Mouse (Mus musculus) heart, postnatal 25 days (tissue): ENCODE measurements around the gene Avil. TPM values are rescaled to one million over a fixed set of nuclear protein-coding genes. Genes with fewer than 3 reads are reported as not detected.
A peak's percentile ranks its signal among the peaks of the same experiment; 100 is the strongest.

Source experiments
- DNase-seq: peaks from one replicate; pipeline ENCODE4 v3.0.0; 2022; ENCODE audit warnings: low spot score
- intact Hi-C: fragments of 180-260 bp; cut with DNase I; formaldehyde crosslinking; loops from one replicate; pipeline ENCODE4 v1.15.1; 2025
- total RNA-seq, 2 experiments: library from RNA; stranded (reverse); gene quantifications; 2 replicates each; pipeline ENCODE4 v1.2.3; 2021

Avil gene
- under 1 TPM; 0.14 to 0.39 TPM for total RNA-seq

DNA sequence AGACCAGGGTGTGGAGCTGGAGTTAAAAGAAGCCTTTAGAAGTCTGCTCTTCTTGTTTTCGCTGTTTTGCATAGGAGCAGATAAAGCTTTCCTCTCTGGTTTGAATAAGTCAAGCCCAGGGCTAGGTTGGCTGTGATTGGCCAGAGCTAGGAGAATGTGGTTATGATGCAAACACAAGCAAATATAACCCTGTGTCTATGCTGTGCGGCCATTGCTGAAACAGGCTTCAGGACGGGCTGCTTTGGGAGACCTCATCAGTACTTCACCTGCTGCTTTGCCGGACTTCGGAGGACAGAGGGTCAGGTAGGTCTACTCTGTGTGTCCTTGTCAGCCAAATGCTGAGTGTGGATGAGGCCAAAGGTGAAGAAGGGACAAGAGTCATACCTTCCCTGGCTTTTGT lies at the start of gene Avil:
TSS of gene Avil (plus strand) at position 181 of the 400 bp plus-strand sequence.
- no peak for DNase-seq

GRCm38 (mm10) chr10:126952375-126952774 lies 48.1 kb upstream of the Avil start:
- DNase-seq: no peak
- intact Hi-C loops: no loop called here

More for the DNA sequence above, at the start of gene Avil:
- intact Hi-C loops: no loop called here

- intact Hi-C loops: no loop called here
- DNase-seq: no peak
Measured at GRCm38 (mm10) chr10:126953029-126953471, 47.5 kb upstream of the Avil start.

- DNase-seq: no peak
- intact Hi-C loops: loop anchor here (2.0 kb wide), 2 partner anchors 16 to 22 kb away; no protein-coding TSS in a partner anchor
Measured at GRCm38 (mm10) chr10:126956692-126957358, 43.7 kb upstream of the Avil start.

GRCm38 (mm10) chr10:126957359-126958107 lies 43.0 kb upstream of the Avil start:
- intact Hi-C loops: loop anchor here (2.0 kb wide), 2 partner anchors 15 to 23 kb away; no protein-coding TSS in a partner anchor
- no peak for DNase-seq

DNA sequence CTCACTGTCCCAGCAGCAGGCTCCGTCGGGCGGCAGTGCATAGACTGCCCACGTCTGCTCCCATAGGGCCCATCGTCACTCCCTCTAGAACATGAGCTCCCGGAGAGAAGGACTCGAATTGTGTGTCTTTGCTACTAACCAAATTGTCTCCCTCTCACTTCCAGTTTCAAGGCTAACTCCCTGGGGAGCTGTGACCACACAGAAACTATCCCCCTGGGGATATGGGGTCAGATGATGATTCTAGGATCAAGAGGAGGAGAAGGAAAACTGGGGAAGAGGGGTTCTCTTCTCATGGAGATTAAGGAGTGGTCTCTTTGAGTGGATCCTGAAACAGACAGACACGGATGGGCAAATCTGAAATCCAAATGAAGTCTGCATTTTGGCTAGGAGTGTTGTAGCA lies 40.0 kb upstream of the Avil start:
- no peak for DNase-seq
- intact Hi-C loops: no loop called here

DNA sequence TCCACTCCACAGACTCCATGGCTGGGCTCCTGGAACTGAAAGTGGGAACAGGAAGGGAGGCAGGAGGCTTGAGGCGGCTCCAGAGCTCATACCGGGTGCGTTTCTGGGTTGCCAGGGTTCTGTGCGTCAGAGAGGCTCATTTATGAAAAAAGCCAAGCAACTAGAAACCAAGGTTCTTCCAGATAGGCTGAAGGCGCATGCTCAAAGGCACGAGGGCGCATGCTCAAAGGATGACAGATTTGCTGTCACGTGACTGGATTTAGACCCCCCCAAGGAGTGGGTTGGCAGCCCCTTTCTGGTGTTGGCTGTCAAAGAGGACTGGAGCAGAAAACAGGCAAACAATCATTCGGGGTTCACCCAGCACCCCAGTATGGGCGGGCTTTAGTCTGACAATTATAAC lies 38.8 kb upstream of the Avil start:
- intact Hi-C loops: no loop called here

GRCm38 (mm10) chr10:126962271-126962965 lies 38.1 kb upstream of the Avil start:
- peak; percentile 74 for DNase-seq
- intact Hi-C loops: no loop called here

More for the DNA sequence above, 38.8 kb upstream of the Avil start:
- peak; percentile 62 for DNase-seq

DNA sequence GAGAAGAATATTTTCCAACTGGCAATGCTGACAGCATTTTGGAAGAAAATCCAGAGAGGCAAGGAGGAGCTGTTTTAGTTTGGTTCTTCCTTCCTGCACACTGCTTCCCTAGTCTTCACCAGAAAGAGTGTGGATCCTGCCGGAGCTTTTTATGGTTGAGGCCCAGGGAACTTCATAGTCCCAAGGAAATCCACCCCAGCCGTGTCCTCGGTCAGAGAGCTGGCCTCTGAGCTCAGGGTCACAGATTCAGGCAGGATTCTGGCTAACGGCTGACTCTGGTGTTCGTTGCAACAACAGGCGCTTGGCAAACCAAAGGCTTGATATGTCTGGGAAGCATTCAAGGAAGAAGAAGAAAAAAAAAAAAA lies 37.6 kb upstream of the Avil start:
- intact Hi-C loops: no loop called here
- no peak for DNase-seq

DNA sequence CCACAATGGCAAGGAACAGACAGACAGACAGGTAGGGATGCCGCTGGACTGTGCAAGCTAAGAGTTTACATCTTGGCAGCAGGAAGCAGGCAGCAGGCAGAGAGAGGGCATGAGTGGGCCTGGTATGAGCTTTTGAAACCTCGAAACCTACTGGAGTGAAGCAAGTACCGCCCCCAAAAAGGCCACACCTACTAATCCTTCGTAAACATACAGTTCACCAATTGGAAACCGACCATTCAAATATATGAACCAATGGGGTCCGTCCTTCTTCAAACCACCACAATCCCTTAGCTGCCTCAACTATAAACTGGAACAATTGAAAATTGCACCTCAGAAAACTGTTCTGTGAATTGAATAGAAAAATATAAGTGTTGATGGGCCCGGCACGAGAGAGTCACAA lies 36.7 kb upstream of the Avil start:
- DNase-seq: no peak
- intact Hi-C loops: no loop called here

DNA sequence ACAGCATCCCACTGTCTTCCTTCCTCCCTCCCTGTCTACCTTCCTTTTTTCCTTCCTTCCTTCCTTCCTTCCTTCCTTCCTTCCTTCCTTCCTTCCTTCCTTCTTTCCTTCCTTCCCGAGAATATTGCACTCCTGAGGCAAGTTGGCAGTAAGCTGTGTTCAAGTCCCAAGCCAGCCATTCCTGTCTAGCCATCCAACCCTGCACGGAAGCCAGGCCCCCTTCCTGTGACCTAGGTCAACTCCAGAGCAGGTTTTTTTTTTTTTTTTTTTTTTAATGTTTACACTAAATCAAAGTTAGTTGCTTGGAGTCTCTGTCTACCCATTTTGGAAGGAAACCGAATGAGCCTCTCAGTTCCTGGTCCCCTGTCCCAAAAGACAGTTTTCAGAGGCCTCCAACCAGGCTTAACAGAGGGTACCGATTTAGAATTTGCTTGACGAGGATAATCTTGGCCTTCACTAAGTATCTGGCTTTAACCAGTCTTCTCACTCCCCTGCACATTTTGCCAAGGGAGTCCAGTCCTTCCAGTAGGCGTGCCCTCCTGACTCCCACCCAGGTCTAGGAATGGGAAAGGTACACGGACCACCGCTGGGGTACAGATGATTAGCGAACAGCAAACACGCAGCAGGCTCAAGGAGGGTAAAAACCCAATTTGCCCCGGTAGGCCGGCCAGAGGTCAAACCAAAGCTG lies 29.0 kb upstream of the Avil start:
- no peak for DNase-seq
- intact Hi-C loops: loop anchor here (2.0 kb wide), 1 partner anchor 15 kb away; no protein-coding TSS in a partner anchor

- intact Hi-C loops: loop anchor here (2.0 kb wide), 1 partner anchor 15 kb away; no protein-coding TSS in a partner anchor
- peak; percentile 54 for DNase-seq
Measured at GRCm38 (mm10) chr10:126972051-126972725, 28.3 kb upstream of the Avil start.

DNA sequence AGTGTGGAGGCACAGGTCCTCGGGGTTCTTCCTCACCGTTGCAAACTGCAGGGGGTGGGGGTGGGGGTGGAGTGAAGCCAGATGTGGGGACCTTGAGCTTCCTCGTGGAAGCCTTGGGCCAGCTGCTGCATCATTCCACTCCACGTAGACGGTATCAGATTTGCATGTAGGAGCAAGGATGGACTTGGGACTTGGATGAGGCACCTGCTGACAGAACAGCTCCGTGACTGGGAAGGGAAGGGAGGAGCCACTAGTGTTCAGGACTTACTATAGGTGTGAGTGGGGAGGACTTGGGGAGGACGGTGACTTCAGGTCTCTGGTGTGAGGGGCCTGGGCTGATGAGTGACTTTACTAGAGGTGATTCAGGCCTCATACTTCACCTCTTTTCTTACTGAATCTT lies 27.5 kb upstream of the Avil start:
- DNase-seq: no peak
- intact Hi-C loops: loop anchor here (2.0 kb wide), 1 partner anchor 16 kb away; no protein-coding TSS in a partner anchor

GRCm38 (mm10) chr10:126975706-126976105 lies 24.8 kb upstream of the Avil start:
- no peak for DNase-seq
- intact Hi-C loops: no loop called here

DNA sequence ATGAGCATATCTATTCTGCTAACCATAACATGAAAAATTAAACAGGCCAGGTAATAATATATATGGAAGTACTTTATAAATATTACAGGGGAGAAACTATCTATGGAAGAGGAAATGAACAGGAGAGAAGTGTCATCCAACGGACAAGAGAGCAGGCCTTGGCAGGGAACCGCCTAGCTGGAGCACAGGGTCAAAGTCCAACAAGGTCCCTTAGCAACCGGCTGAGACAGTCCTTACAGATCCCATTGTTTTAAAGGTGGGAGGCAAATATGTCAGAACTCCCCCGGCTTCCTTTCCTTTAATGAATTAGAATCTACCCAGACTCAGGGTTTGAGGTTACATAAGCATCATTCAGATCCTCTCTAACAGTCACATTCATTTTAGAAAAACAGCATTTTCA lies 23.4 kb upstream of the Avil start:
- DNase-seq: no peak
- intact Hi-C loops: no loop called here

DNA sequence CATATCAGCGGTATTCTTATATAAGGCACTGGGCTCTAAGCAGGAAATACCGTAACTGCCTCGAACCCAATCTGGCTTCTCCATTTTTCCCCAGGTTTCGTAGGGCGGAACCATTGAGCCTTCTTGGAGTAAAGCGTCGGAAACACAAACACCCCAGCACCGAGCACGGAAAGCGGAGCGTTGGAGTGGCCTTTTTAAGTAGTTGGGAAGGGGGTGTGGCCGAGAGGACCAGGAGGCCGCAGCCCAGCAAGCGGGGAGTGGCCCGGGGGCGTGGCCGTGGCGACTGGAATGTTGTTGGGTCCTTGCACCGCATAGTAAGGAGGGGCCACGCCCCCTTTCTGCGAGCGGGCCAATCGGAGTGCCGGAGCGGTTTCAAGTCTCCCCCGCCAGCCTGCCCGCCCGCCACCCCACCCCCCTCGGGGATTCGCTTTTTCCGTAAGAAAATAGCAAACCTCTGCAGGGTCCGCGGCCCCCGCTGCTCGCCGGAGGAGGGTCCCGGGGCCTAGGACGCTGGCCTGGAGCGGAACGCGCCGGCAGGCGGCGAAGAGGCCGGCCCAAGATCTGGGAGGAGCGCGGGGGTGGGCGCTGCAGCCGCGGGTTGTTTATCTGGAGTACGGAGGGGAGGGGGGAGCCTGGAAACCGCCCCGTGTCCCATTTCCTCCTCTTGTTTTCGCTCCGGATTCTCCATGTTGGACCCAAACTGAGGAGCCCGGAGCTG lies 22.1 kb upstream of the Avil start, which contains the start of gene Ctdsp2:
TSS of gene Ctdsp2 (plus strand) at position 441 of the 718 bp plus-strand sequence.
- intact Hi-C loops: no loop called here

GRCm38 (mm10) chr10:126979121-126979635 lies 21.3 kb upstream of the Avil start:
- intact Hi-C loops: no loop called here
- DNase-seq: peak; percentile 48

More for the DNA sequence above, 22.1 kb upstream of the Avil start, which contains the start of gene Ctdsp2:
- DNase-seq: peak; percentile 100

GRCm38 (mm10) chr10:126979636-126980151 lies 20.8 kb upstream of the Avil start:
- intact Hi-C loops: no loop called here
- no peak for DNase-seq
